Mouse (Mus musculus) forebrain, embryonic 14.5 days (tissue): ENCODE data around the gene Tbc1d5. TPM values are rescaled to one million over a fixed set of nuclear protein-coding genes. Genes with fewer than 3 reads are reported as not detected.
A peak's percentile ranks its signal among the peaks of the same experiment; 100 is the strongest.

Experiments
- ATAC-seq: fragments of 200-750 bp; cut with Nextera tagmentation; 2 replicates; pipeline ENCODE4 v1.8.0; 2017; ENCODE audit warnings: mild to moderate bottlenecking, moderate library complexity
- DNase-seq: peaks from one replicate; pipeline ENCODE4 v3.0.0-alpha.2; 2015; ENCODE audit warnings: low spot score
- H3K27ac ChIP-seq: fragments of 300-500 bp; sonication (generic); 2 replicates; pipeline ENCODE4 v1.5.1; 2014; ENCODE audit warnings: low read depth, mild to moderate bottlenecking, control low read depth, low read length, moderate library complexity
- H3K27me3 ChIP-seq: fragments of 300-500 bp; sonication (generic); replicated peaks from 2 replicates; pipeline ENCODE4 v1.6.1; 2014; ENCODE audit warnings: low read length, control low read depth, mixed read lengths; ENCODE audit not compliant: control insufficient read depth, insufficient read depth
- H3K36me3 ChIP-seq: fragments of 300-500 bp; sonication (generic); 2 replicates; pipeline ENCODE4 v1.6.1; 2014; ENCODE audit warnings: low read length, control low read depth; ENCODE audit not compliant: control insufficient read depth, insufficient read depth
- H3K4me1 ChIP-seq: fragments of 300-500 bp; sonication (generic); 2 replicates; pipeline ENCODE4 v1.6.1; 2014; ENCODE audit warnings: antibody characterized with exemption, low read length, control low read depth; ENCODE audit not compliant: control insufficient read depth, insufficient read depth
- H3K4me2 ChIP-seq: fragments of 300-500 bp; sonication (generic); 2 replicates; pipeline ENCODE4 v1.6.1; 2014; ENCODE audit warnings: mild to moderate bottlenecking, control low read depth, low read length
- H3K4me3 ChIP-seq: fragments of 300-500 bp; sonication (generic); 2 replicates; pipeline ENCODE4 v1.5.1; 2014; ENCODE audit warnings: low read depth, low read length, control low read depth
- H3K9ac ChIP-seq: fragments of 300-500 bp; sonication (generic); 2 replicates; pipeline ENCODE4 v1.6.1; 2014; ENCODE audit warnings: mild to moderate bottlenecking, low read length, control low read depth, moderate library complexity
- H3K9me3 ChIP-seq: fragments of 300-500 bp; sonication (generic); replicated peaks from 2 replicates; pipeline ENCODE4 v1.6.1; 2016; ENCODE audit warnings: low read length, control low read depth, mixed read lengths; ENCODE audit not compliant: control insufficient read depth
- WGBS: fragments of 180-500 bp; shearing (Covaris S2); extraction: QIAGEN DNeasy Blood & Tissue Kit; methylation state at CpG from one replicate; pipeline ENCODE4 v1.1.7; 2014; 5-methylcytosine and 5-hydroxymethylcytosine counted together
- polyA plus RNA-seq: library from polyadenylated mRNA; unstranded; fragments of >200 nt; fragmentation: Nextera tagmentation; extraction: Ambion mirVana; gene quantifications from 2 replicates; pipeline ENCODE4 v1.2.1, GENCODE M21; 2014

Tbc1d5 gene
- polyA plus RNA-seq, 1 experiment from 2014 or later: 4.3 TPM

DNA sequence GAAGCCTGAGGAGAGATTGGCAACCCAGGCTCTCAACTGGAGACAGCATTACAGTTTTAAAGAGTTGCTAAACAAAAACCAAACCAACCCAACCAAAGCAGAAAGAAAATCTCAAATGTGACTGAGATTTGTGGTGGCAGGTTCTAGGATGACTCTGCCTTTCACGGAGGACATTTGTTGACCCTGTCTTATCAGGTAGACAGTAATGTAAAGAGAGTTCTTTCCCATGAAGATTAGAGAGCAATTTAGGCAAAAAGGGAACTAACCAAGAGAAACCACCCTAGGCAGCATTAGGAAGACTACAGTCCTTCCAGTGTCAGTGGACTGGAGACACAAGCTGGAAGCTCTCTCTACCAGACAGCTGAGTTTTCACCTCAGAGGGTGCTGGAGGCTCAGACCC is 438.3 kb downstream of the Tbc1d5 start:
- H3K4me1 ChIP-seq: peaks cover 4% of the 10 kb centered on the region; the same call in 1 of the 2 replicates
- no peak overlapping the region for H3K27ac ChIP-seq
- no peak overlapping the region for H3K9ac ChIP-seq
- H3K36me3 ChIP-seq: 0 out of 2 replicates have a peak, but pooled peaks cover 3% of the 10 kb centered on the region
- DNase-seq (no peak), ATAC-seq (no peak)
- H3K9me3 ChIP-seq: no peaks in the 10 kb centered on the region
- H3K4me3 ChIP-seq: no peak overlapping the region
- H3K4me2 ChIP-seq: no peak overlapping the region
- 100% methylated on average over 1 of the region's 1 CpGs for WGBS
- H3K27me3 ChIP-seq: no peaks in the 10 kb centered on the region

- Histone ChIP-seq H3K4me2 (no peak overlapping the region), H3K4me1 (peaks cover 4% of the 10 kb centered on the region; the same call in 1 of the 2 replicates), H3K4me3 (no peak overlapping the region), H3K9me3 (no peaks in the 10 kb centered on the region), H3K36me3 (0 out of 2 replicates have a peak, but pooled peaks cover 3% of the 10 kb centered on the region), H3K9ac (no peak overlapping the region), H3K27me3 (no peaks in the 10 kb centered on the region), H3K27ac (no peak overlapping the region)
- DNase-seq (no peak), ATAC-seq (no peak)
- 85% methylated on average over 2 of the region's 2 CpGs for WGBS
Observed at GRCm38 (mm10) chr17:50738476-50738875, 440.7 kb downstream of the Tbc1d5 start.

DNA sequence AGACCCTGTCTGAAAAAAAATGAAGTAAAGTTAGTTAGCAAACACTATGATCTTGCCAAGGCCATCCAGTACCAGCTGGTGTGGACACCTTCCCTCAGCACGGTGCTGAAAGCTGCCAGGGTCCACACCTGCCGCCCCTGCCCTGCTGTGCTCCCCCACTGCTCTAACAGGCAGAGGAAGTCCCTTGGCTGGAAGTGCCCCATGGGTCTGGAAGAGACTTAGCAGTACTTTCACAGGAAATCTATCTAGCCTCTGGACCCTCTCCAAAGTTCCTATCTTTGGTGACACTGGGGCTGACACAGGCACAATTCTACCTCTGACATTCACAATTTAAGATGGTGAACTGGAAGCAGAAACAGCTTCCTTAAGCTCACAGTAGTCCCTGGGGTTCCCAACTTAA is 442.1 kb downstream of the Tbc1d5 start:
- Histone ChIP-seq H3K4me3 (no peak overlapping the region), H3K36me3 (0 out of 2 replicates have a peak, but pooled peaks cover 3% of the 10 kb centered on the region), H3K9me3 (no peaks in the 10 kb centered on the region), H3K4me1 (peaks cover 4% of the 10 kb centered on the region; the same call in 1 of the 2 replicates), H3K4me2 (no peak overlapping the region), H3K27ac (no peak overlapping the region), H3K27me3 (no peaks in the 10 kb centered on the region), H3K9ac (no peak overlapping the region)
- no peak for ATAC-seq
- no peak for DNase-seq
- 89% methylated on average over 2 of the region's 2 CpGs for WGBS

DNA sequence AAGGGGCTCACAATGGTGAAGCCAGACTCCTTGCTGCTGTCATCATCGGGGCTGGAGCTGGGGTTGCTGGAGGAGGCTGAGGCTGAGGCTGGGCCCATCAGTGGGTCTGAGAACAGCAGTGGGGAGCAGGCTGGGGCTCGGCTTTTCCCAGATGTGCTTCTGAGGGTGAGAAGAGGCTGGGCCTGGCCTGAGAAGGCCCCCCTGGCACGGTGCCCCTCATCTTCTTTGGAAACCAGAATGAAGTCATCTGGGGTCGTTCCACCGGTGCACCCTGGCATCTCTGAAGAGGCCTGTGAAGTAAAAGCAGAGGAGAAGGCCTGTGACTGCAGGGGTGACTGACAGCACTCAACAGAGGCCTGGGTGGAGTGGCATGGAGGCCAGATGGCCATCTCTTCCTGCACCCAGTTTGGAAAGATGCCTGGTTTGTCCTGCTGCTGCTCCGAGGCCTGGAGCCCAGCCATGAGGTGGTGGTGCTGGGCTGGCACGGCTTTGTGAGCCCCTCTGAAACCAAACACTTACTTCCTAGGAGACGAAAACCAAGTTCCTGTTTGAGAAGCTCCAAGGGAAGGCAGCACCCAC is 443.1 kb downstream of the Tbc1d5 start:
- WGBS: 59% methylated on average over 8 of the region's 8 CpGs
- DNase-seq (peak; percentile 16), ATAC-seq (peak; percentile 35; the same call in 1 of the 2 replicates)
- no peaks in the 10 kb centered on the region for H3K9me3 ChIP-seq
- no peak overlapping the region for H3K4me2 ChIP-seq
- no peak overlapping the region for H3K4me3 ChIP-seq
- H3K4me1 ChIP-seq: peaks cover 4% of the 10 kb centered on the region; the same call in 1 of the 2 replicates
- H3K27ac ChIP-seq: peak overlapping the region; percentile 21; the same call in 1 of the 2 replicates
- no peak overlapping the region for H3K9ac ChIP-seq
- 0 out of 2 replicates have a peak, but pooled peaks cover 2% of the 10 kb centered on the region for H3K36me3 ChIP-seq
- no peaks in the 10 kb centered on the region for H3K27me3 ChIP-seq

- Histone ChIP-seq H3K4me2 (no peak overlapping the region), H3K9ac (no peak overlapping the region), H3K27me3 (no peaks in the 10 kb centered on the region), H3K27ac (no peak overlapping the region; the same call in 1 of the 2 replicates), H3K4me3 (no peak overlapping the region), H3K9me3 (no peaks in the 10 kb centered on the region), H3K36me3 (no peaks in the 10 kb centered on the region), H3K4me1 (peaks cover 4% of the 10 kb centered on the region; the same call in 1 of the 2 replicates)
- DNase-seq (no peak), ATAC-seq (no peak)
- 77% methylated on average over 4 of the region's 4 CpGs for WGBS
Observed at GRCm38 (mm10) chr17:50735382-50735954, 443.7 kb downstream of the Tbc1d5 start.

DNA sequence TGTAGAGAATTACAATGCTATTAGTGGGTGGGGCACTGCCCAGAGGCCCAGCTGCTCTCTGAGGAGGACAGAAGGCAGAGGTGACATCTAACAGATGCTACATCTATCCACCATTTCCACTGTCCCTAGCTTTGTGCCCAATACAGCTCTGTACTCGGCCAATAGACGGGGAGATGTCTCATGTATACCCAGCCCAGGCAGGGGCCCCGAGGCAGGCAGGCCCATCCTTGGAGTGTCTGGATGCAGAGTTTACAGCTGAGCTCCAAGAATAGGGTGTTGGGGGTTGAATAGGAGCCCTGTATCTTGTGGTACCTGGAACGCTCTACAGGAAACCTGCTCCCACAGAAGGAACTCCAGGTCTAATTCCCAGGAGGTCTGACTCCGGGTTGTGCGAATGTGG is 444.4 kb downstream of the Tbc1d5 start:
- DNase-seq (no peak), ATAC-seq (no peak)
- H3K4me3 ChIP-seq: no peak overlapping the region
- no peak overlapping the region for H3K9ac ChIP-seq
- H3K4me1 ChIP-seq: peaks cover 4% of the 10 kb centered on the region; the same call in 1 of the 2 replicates
- H3K27ac ChIP-seq: no peak overlapping the region
- no peaks in the 10 kb centered on the region for H3K36me3 ChIP-seq
- H3K4me2 ChIP-seq: no peak overlapping the region
- no peaks in the 10 kb centered on the region for H3K9me3 ChIP-seq
- H3K27me3 ChIP-seq: no peaks in the 10 kb centered on the region
- WGBS: 96% methylated on average over 6 of the region's 6 CpGs

DNA sequence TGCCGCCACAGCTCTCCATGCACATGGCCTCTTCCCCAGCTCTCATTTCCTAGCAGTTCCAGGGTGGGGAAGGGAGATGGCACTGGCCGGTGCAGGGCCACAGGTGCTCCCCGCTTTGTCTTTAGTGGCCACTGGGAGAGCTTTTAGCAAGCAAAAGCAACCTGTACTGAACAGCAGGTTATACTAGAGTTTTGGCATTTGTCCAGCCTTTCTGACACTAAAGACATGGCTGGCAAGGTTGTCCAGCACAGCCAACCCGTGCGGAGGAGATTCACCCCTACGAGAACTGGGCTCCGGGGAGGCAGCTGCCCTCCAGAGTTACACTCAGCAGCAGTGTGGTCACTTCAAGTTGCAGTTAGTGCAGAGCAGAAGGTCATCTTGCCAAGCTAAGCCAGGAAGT is 445.8 kb downstream of the Tbc1d5 start:
- ATAC-seq: no peak
- Histone ChIP-seq H3K4me2 (no peak overlapping the region), H3K36me3 (no peaks in the 10 kb centered on the region), H3K4me1 (peaks cover 4% of the 10 kb centered on the region; the same call in 1 of the 2 replicates), H3K9me3 (no peaks in the 10 kb centered on the region), H3K27me3 (no peaks in the 10 kb centered on the region), H3K27ac (no peak overlapping the region), H3K9ac (no peak overlapping the region), H3K4me3 (no peak overlapping the region)
- DNase-seq: no peak
- 87% methylated on average over 7 of the region's 7 CpGs for WGBS

DNA sequence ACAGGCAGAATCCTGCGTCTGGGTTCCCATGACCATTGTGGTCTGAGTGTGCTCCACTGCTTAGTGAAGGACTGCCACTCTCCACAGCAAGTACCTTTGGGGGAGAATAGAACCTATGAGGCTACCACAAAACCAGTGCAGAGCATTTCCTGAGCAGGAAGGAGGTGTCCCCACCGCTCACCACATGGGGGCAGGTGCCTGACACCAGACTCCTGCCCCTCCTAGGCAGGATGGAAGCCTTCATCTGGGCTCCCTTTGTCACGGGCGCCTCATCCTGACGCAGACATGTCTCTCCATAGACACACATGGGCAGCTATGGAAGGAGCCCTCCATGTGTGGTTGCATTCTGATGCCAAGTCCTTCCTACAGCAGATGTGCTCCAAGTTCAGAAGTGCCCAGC is 447.3 kb downstream of the Tbc1d5 start:
- Histone ChIP-seq H3K4me1 (peaks cover 4% of the 10 kb centered on the region; the same call in 1 of the 2 replicates), H3K27ac (no peak overlapping the region), H3K4me2 (no peak overlapping the region), H3K27me3 (no peaks in the 10 kb centered on the region), H3K4me3 (no peak overlapping the region), H3K9me3 (no peaks in the 10 kb centered on the region), H3K36me3 (no peaks in the 10 kb centered on the region), H3K9ac (no peak overlapping the region)
- no peak for DNase-seq
- WGBS: 92% methylated on average over 5 of the region's 5 CpGs
- ATAC-seq: no peak

DNA sequence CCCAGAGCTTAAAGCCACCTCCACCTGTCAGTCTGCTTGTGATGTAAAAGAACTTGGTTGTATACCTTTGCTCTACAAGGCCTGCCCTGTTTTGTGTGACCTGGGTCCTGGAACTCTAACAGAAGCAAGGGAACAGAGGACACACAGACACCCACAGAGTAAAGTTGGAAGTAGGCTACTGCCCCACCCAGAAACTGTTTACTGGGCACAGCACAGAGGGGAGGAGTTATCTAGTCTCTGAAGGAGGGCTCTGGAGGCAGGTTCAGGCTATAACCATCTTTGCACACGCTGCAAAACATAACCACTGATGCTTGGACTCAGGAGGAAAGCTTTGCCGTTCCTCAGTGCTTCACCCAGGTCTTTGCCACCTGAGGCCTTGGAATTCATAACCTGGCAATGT is 448.3 kb downstream of the Tbc1d5 start:
- no peak overlapping the region for H3K4me2 ChIP-seq
- no peaks in the 10 kb centered on the region for H3K27me3 ChIP-seq
- DNase-seq (no peak), ATAC-seq (no peak)
- no peak overlapping the region for H3K4me3 ChIP-seq
- no peaks in the 10 kb centered on the region for H3K36me3 ChIP-seq
- WGBS: 92% methylated on average over 2 of the region's 2 CpGs
- no peaks in the 10 kb centered on the region; the same call in 1 of the 2 replicates for H3K4me1 ChIP-seq
- no peak overlapping the region for H3K9ac ChIP-seq
- H3K27ac ChIP-seq: no peak overlapping the region
- no peaks in the 10 kb centered on the region for H3K9me3 ChIP-seq
